Mouse (Mus musculus): ENCODE data around the gene Has1. TPM values are rescaled to one million over a fixed set of nuclear protein-coding genes. Genes with fewer than 3 reads are reported as not detected.
"Not testable (repeated sequence)": the region's sequence is repeated elsewhere in the genome, so short reads cannot be mapped to it uniquely, and the experiment has no call there.

The Has1 gene
- total and polyA plus RNA-seq, 2 experiments, result not detected

DNA sequence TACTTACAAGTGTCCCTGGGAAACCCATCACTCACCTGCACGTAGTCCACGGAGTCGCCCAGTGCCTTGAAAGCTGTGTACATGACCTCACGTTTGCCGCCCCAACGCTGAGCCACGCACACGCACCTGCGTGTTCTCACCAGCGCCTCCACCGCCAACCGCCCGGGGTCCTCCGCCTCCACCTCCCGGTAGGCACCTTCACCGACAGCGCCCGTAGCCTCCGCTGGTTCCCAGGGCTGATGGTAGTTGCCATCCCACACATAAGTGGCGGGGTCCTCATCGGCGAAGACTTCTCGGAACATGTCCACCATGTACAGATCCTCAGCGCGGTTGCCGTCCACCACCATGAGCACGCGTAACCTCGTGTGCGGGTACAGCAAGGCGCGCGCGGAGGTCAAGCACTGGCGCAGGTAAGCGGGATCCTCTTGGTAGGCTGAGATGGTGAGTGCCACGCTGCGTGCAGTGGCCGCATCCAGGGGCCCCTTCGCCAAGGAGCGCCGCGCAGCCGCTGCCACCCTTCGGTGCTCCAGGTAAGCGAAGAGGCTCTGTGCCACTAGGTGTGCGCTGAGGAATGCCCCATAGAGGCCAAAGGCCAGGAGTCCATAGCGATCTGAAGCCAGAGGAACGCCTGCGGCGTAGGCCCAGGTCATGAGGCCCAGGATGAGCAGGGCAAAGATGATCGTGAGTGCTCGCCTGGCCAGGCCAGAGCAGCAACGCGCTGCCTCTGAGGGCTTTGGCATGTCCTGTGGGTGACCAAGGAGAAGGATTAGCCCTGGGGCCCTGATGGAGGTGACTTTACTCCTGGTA lies 4.9 kb downstream of the Has1 start:
- H3K9ac ChIP-seq (ENCODE audit: low read depth, low read length), result no peak overlapping the region
- TF ChIP-seq CTCF (IDR thresholded peaks at IDR 0.05; ENCODE audit: low read depth, low read length) (no peak), POLR2A (IDR thresholded peaks at IDR 0.05; ENCODE audit: extremely low read depth, insufficient read depth, low read length) (no peak)
- no peak overlapping the region for H3K27ac ChIP-seq (replicated peaks; ENCODE audit: insufficient read depth, low read depth, low read length)
- WGBS, result 25% methylated on average over 55 of the region's 55 CpGs
- no peak overlapping the region for H3K4me3 ChIP-seq (ENCODE audit: insufficient read depth, low read depth, low read length)
- H3K27me3 ChIP-seq (ENCODE audit: control insufficient read depth, insufficient read depth, low read length), result peaks cover 9% of the 10 kb centered on the region
- no peaks in the 10 kb centered on the region for H3K4me1 ChIP-seq (ENCODE audit: control insufficient read depth, insufficient read depth, low read length)
- no peaks in the 10 kb centered on the region for H3K36me3 ChIP-seq (ENCODE audit: control insufficient read depth, insufficient read depth, low read length)
- H3K79me2 ChIP-seq (ENCODE audit: control insufficient read depth, insufficient read depth, low read length), result no peaks in the 10 kb centered on the region
- DNase-seq (ENCODE audit: extremely low read depth, low read depth, low spot score), result no peak

GRCm38 (mm10) chr17:17848988-17849387 lies 6.0 kb downstream of the Has1 start:
- Histone ChIP-seq H3K27ac (replicated peaks; ENCODE audit: insufficient read depth, low read depth, low read length) (no peak overlapping the region), H3K27me3 (ENCODE audit: control insufficient read depth, insufficient read depth, low read length) (peaks cover 9% of the 10 kb centered on the region), H3K4me1 (ENCODE audit: control insufficient read depth, insufficient read depth, low read length) (no peaks in the 10 kb centered on the region), H3K4me3 (ENCODE audit: insufficient read depth, low read depth, low read length) (no peak overlapping the region), H3K9ac (ENCODE audit: low read depth, low read length) (no peak overlapping the region), H3K79me2 (ENCODE audit: control insufficient read depth, insufficient read depth, low read length) (no peaks in the 10 kb centered on the region), H3K36me3 (ENCODE audit: control insufficient read depth, insufficient read depth, low read length) (no peaks in the 10 kb centered on the region)
- WGBS, result 65% methylated on average over 2 of the region's 2 CpGs
- no peak for DNase-seq (ENCODE audit: extremely low read depth, low read depth, low spot score)
- TF ChIP-seq CTCF (IDR thresholded peaks at IDR 0.05; ENCODE audit: low read depth, low read length), result no peak

DNA sequence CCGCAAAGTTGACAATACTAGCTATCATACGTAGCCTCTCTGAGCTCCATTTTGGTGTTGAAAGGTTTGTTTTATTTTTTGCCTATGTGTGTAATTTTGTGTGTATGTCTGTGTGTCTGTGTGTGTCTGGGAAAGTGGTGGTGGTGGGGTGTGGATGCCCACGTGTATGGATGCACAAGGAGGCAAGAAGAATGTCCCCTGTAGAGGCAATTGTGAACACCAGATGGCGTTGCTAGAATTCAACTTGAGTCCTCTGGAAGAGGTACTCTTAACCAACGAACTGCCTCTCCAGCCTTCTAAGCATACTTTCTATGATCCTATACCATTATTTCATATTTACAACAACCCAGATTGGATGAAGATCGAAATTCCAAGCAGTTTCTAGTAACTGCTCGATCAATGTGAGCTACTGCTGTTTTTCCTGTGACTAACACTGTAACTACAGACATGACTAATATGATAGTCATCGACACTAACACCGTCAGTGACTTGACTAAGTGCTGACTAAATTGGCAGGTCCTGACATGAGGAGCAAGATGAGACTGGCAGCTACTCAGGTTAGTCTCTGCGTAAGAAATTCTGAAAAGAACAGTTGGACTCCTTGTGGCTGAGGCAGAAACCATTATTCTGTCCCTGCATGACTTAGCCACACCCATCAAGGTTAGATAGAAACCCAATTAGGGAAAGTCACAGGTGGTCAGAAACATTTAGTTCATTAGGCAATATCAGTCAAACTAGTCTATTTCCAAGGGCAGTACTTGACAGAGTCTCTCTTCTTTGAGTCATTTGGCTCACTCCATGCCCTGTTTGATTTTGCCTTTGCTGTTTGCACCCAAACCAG lies 9.6 kb downstream of the Has1 start:
- WGBS, result 72% methylated on average over 10 of the region's 10 CpGs
- H3K4me1 ChIP-seq (ENCODE audit: control insufficient read depth, insufficient read depth, low read length), result no peaks in the 10 kb centered on the region
- TF ChIP-seq POLR2A (IDR thresholded peaks at IDR 0.05; ENCODE audit: extremely low read depth, insufficient read depth, low read length) (no peak), CTCF (IDR thresholded peaks at IDR 0.05; ENCODE audit: low read depth, low read length) (no peak)
- no peaks in the 10 kb centered on the region for H3K79me2 ChIP-seq (ENCODE audit: control insufficient read depth, insufficient read depth, low read length)
- H3K4me3 ChIP-seq (ENCODE audit: insufficient read depth, low read depth, low read length), result no peak overlapping the region
- H3K36me3 ChIP-seq (ENCODE audit: control insufficient read depth, insufficient read depth, low read length), result no peaks in the 10 kb centered on the region
- H3K27ac ChIP-seq (replicated peaks; ENCODE audit: insufficient read depth, low read depth, low read length), result no peak overlapping the region
- DNase-seq (ENCODE audit: extremely low read depth, low read depth, low spot score), result no peak
- H3K27me3 ChIP-seq (ENCODE audit: control insufficient read depth, insufficient read depth, low read length), result peaks cover 8% of the 10 kb centered on the region
- H3K9ac ChIP-seq (ENCODE audit: low read depth, low read length), result no peak overlapping the region

- not testable (repeated sequence) for H3K27ac ChIP-seq (replicated peaks; ENCODE audit: insufficient read depth, low read depth, low read length); H3K36me3 ChIP-seq (ENCODE audit: control insufficient read depth, insufficient read depth, low read length); H3K79me2 ChIP-seq (ENCODE audit: control insufficient read depth, insufficient read depth, low read length); H3K9ac ChIP-seq (ENCODE audit: low read depth, low read length); H3K4me1 ChIP-seq (ENCODE audit: control insufficient read depth, insufficient read depth, low read length); DNase-seq (ENCODE audit: extremely low read depth, low read depth, low spot score); H3K27me3 ChIP-seq (ENCODE audit: control insufficient read depth, insufficient read depth, low read length); H3K4me3 ChIP-seq (ENCODE audit: insufficient read depth, low read depth, low read length)
- 54% methylated on average over 3 of the region's 3 CpGs for whole genome bisulfite sequencing
These were observed 10.4 kb downstream of the Has1 start for GRCm38 (mm10) chr17:17844606-17845005.

GRCm38 (mm10) chr17:17843534-17844261 lies 11.3 kb downstream of the Has1 start:
- no peak overlapping the region for H3K27ac ChIP-seq (replicated peaks; ENCODE audit: insufficient read depth, low read depth, low read length)
- TF ChIP-seq CTCF (IDR thresholded peaks at IDR 0.05; ENCODE audit: low read depth, low read length) (no peak), POLR2A (IDR thresholded peaks at IDR 0.05; ENCODE audit: extremely low read depth, insufficient read depth, low read length) (no peak)
- H3K36me3 ChIP-seq (ENCODE audit: control insufficient read depth, insufficient read depth, low read length), result no peaks in the 10 kb centered on the region
- H3K4me1 ChIP-seq (ENCODE audit: control insufficient read depth, insufficient read depth, low read length), result no peaks in the 10 kb centered on the region
- no peaks in the 10 kb centered on the region for H3K79me2 ChIP-seq (ENCODE audit: control insufficient read depth, insufficient read depth, low read length)
- DNase-seq (ENCODE audit: extremely low read depth, low read depth, low spot score), result no peak
- 73% methylated on average over 27 of the region's 27 CpGs for WGBS
- no peak overlapping the region for H3K9ac ChIP-seq (ENCODE audit: low read depth, low read length)
- no peaks in the 10 kb centered on the region for H3K27me3 ChIP-seq (ENCODE audit: control insufficient read depth, insufficient read depth, low read length)
- no peak overlapping the region for H3K4me3 ChIP-seq (ENCODE audit: insufficient read depth, low read depth, low read length)

Measured in liver, adult 2 months (tissue).